Mouse (Mus musculus) embryonic facial prominence, embryonic 15.5 days (tissue): ENCODE results near the gene Tgfb1. TPM values are rescaled to one million over a fixed set of nuclear protein-coding genes. Genes with fewer than 3 reads are reported as not detected.

Experiments
- ATAC-seq: fragments of 200-750 bp; cut with Nextera tagmentation; 2 replicates; pipeline ENCODE4 v1.8.0; 2017; ENCODE audit warnings: low read depth, moderate TSS enrichment; ENCODE audit not compliant: insufficient number of reproducible peaks, low FRiP score, low TSS enrichment
- H3K27ac ChIP-seq: fragments of 300-500 bp; sonication (generic); replicated peaks from 2 replicates; pipeline ENCODE4 v1.5.1; 2015; ENCODE audit warnings: mild to moderate bottlenecking, inconsistent platforms
- H3K27me3 ChIP-seq: fragments of 300-500 bp; sonication (generic); 2 replicates; pipeline ENCODE4 v1.6.1; 2015; ENCODE audit warnings: inconsistent platforms
- H3K36me3 ChIP-seq: fragments of 300-500 bp; sonication (generic); 2 replicates; pipeline ENCODE4 v1.6.1; 2015; ENCODE audit warnings: mild to moderate bottlenecking, inconsistent platforms
- H3K4me1 ChIP-seq: fragments of 300-500 bp; sonication (generic); 2 replicates; pipeline ENCODE4 v1.6.1; 2015; ENCODE audit warnings: inconsistent platforms
- H3K4me2 ChIP-seq: fragments of 300-500 bp; sonication (generic); replicated peaks from 2 replicates; pipeline ENCODE4 v1.6.1; 2015; ENCODE audit warnings: mild to moderate bottlenecking, inconsistent platforms
- H3K4me3 ChIP-seq: fragments of 300-500 bp; sonication (generic); replicated peaks from 2 replicates; pipeline ENCODE4 v1.5.1; 2015; ENCODE audit warnings: mild to moderate bottlenecking, inconsistent platforms
- H3K9ac ChIP-seq: fragments of 300-500 bp; sonication (generic); 2 replicates; pipeline ENCODE4 v1.6.1; 2015; ENCODE audit warnings: inconsistent platforms
- H3K9me3 ChIP-seq: fragments of 300-500 bp; sonication (generic); replicated peaks from 2 replicates; pipeline ENCODE4 v1.6.1; 2016; ENCODE audit warnings: inconsistent platforms
- WGBS: fragments of 180-500 bp; shearing (Covaris S2); methylation state at CpG from one replicate; pipeline ENCODE4 v1.1.7; 2015; 5-methylcytosine and 5-hydroxymethylcytosine counted together
- polyA plus RNA-seq: library from polyadenylated mRNA; unstranded; fragments of >200 nt; fragmentation: Nextera tagmentation; extraction: Ambion mirVana; gene quantifications from 2 replicates; pipeline ENCODE4 v1.2.1, GENCODE M21; 2015

Tgfb1 gene
- polyA plus RNA-seq, 1 experiment from 2014 or later = 4.3 TPM

DNA sequence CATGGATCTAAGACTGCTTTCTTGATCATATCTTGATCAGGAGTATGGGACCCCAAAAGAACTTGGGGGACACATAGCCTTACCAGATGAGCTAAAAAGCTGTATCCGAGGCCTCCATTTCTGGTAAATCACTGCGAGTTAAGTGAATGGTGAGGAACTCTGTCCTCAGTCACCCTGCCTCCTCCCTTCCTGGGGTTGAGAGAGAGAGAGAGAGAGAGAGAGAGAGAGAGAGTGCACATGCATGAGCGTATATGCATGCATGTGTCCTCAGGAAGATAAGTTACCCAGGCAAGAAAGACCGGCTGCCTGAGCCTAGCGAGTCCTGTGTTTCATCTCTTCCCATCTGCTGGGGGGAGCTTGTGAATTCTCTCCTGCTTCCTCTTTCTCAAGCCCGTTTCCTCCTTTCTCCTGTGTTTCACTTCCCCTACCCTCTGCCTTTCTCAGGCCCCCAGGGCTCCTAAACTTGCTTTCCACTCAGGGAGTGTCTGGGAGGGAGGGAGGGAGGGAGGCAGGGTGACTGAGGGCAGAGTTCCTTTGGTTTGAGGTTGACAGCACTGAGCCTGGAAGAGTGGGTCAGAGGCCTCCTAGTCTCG, 19.9 kb downstream of the Tgfb1 start:
- 47% methylated on average over 7 of the region's 7 CpGs for WGBS
- peaks cover 6% of the 10 kb centered on the region; the same call in 1 of the 2 replicates for H3K27me3 ChIP-seq
- peaks cover 7% of the 10 kb centered on the region; the same call in 1 of the 2 replicates for H3K36me3 ChIP-seq
- no peak for ATAC-seq
- no peak overlapping the region for H3K4me2 ChIP-seq
- H3K27ac ChIP-seq = peak overlapping the region; percentile 68; the same call in 1 of the 2 replicates
- H3K4me3 ChIP-seq = no peak overlapping the region
- no peaks in the 10 kb centered on the region for H3K9me3 ChIP-seq
- peaks cover 43% of the 10 kb centered on the region for H3K4me1 ChIP-seq
- no peak overlapping the region for H3K9ac ChIP-seq

GRCm38 (mm10) chr7:25707581-25708292, 20.9 kb downstream of the Tgfb1 start:
- H3K27me3 ChIP-seq = peaks cover 6% of the 10 kb centered on the region; the same call in 1 of the 2 replicates
- peak; percentile 17 for ATAC-seq
- peaks cover 52% of the 10 kb centered on the region for H3K4me1 ChIP-seq
- H3K9ac ChIP-seq = no peak overlapping the region
- no peak overlapping the region for H3K4me3 ChIP-seq
- peaks cover 8% of the 10 kb centered on the region; the same call in 1 of the 2 replicates for H3K36me3 ChIP-seq
- H3K9me3 ChIP-seq = no peaks in the 10 kb centered on the region
- H3K27ac ChIP-seq = peak overlapping the region; percentile 68
- H3K4me2 ChIP-seq = no peak overlapping the region
- WGBS = 44% methylated on average over 15 of the region's 15 CpGs

- Histone ChIP-seq H3K4me1 (peaks cover 44% of the 10 kb centered on the region), H3K4me2 (peak overlapping the region; percentile 36; the same call in 1 of the 2 replicates), H3K4me3 (no peak overlapping the region), H3K27me3 (no peaks in the 10 kb centered on the region), H3K9ac (0 out of 2 replicates have a peak overlapping the region, but pooled peaks have one; percentile 4), H3K9me3 (no peaks in the 10 kb centered on the region), H3K27ac (peak overlapping the region; percentile 63; the same call in 1 of the 2 replicates), H3K36me3 (peaks cover 30% of the 10 kb centered on the region)
- 10% methylated on average over 12 of the region's 12 CpGs for WGBS
- ATAC-seq = peak; percentile 25; the same call in 1 of the 2 replicates
Observed at GRCm38 (mm10) chr7:25709961-25710360, 23.2 kb downstream of the Tgfb1 start.

DNA sequence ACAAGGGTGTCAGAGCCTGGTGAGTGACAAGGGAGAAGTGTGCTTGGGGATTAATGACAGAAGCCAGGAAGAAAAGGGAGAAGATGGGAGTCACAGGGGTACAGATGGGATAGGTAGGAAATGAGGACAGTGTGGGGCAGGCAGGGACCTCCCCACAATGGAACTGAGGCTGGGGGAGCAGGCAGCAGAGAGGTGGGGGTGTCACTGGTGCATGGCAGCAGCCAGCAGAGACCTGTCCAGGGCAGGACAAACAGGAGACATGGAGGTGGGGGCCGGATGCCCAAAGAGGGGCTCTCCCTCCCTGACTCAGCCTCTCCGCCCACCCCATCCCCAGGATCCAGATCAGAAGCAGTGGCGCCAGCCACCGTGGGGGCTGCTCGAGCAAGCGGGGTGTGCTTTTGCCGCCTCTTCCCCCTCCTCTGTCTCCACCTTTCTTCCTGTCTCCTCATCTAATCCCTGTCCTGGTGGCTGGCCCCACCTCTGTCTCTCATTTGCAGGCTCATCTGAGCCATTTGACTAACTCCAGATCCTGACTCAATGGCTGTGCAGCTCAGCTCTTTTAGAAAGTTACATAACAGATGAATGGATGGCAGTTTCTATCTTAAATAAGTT, 23.8 kb downstream of the Tgfb1 start:
- no peak for ATAC-seq

GRCm38 (mm10) chr7:25711165-25711564, 24.4 kb downstream of the Tgfb1 start:
- Histone ChIP-seq H3K9ac (no peak overlapping the region), H3K27ac (peak overlapping the region; percentile 63)
- 55% methylated on average over 5 of the region's 5 CpGs for WGBS

More for the DNA sequence above, 23.8 kb downstream of the Tgfb1 start:
- WGBS = 6% methylated on average over 6 of the region's 7 CpGs
- Histone ChIP-seq H3K4me1 (peaks cover 44% of the 10 kb centered on the region), H3K4me3 (no peak overlapping the region), H3K36me3 (peaks cover 37% of the 10 kb centered on the region), H3K27me3 (no peaks in the 10 kb centered on the region), H3K27ac (peak overlapping the region; percentile 63; the same call in 1 of the 2 replicates), H3K4me2 (peak overlapping the region; percentile 36), H3K9me3 (no peaks in the 10 kb centered on the region), H3K9ac (0 out of 2 replicates have a peak overlapping the region, but pooled peaks have one; percentile 4)

GRCm38 (mm10) chr7:25711731-25712197, 25.0 kb downstream of the Tgfb1 start:
- Histone ChIP-seq H3K9me3 (no peaks in the 10 kb centered on the region), H3K36me3 (peaks cover 47% of the 10 kb centered on the region), H3K4me1 (peaks cover 44% of the 10 kb centered on the region), H3K9ac (no peak overlapping the region), H3K4me2 (no peak overlapping the region), H3K4me3 (no peak overlapping the region), H3K27me3 (no peaks in the 10 kb centered on the region), H3K27ac (peak overlapping the region; percentile 69)
- 14% methylated on average over 7 of the region's 7 CpGs for WGBS
- peak; percentile 65 for ATAC-seq

More at GRCm38 (mm10) chr7:25711165-25711564, 24.4 kb downstream of the Tgfb1 start:
- H3K4me3 ChIP-seq = no peak overlapping the region
- ATAC-seq = no peak
- peaks cover 44% of the 10 kb centered on the region for H3K4me1 ChIP-seq
- H3K27me3 ChIP-seq = no peaks in the 10 kb centered on the region
- H3K9me3 ChIP-seq = no peaks in the 10 kb centered on the region
- peaks cover 42% of the 10 kb centered on the region for H3K36me3 ChIP-seq
- H3K4me2 ChIP-seq = no peak overlapping the region; the same call in 1 of the 2 replicates

GRCm38 (mm10) chr7:25712801-25713200, 26.0 kb downstream of the Tgfb1 start:
- 84% methylated on average over 9 of the region's 9 CpGs for WGBS
- Histone ChIP-seq H3K27me3 (no peaks in the 10 kb centered on the region), H3K9me3 (no peaks in the 10 kb centered on the region), H3K27ac (0 out of 2 replicates have a peak overlapping the region, but pooled peaks have one; percentile 69), H3K4me3 (no peak overlapping the region), H3K9ac (no peak overlapping the region), H3K36me3 (peaks cover 47% of the 10 kb centered on the region), H3K4me1 (peaks cover 44% of the 10 kb centered on the region), H3K4me2 (no peak overlapping the region)
- ATAC-seq = no peak

DNA sequence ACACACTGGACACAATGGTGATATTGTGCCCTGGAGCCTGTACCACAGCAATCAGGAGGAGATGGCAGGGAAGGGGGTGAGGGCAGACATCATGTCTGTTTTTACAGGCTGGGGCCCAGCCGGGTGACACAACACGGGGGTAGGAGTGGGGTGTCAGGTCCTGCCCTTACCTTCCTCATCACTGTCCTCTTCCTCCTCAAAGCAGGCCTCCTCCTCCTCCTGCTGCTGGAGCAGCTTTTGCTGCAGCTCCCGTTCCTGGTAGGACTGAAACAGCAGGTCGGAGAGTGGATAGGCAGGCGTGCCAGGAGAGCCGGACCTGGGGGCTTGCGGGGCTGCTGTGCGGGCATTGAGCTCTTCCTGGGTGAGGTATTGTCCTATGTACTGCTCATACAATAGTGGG, 27.8 kb downstream of the Tgfb1 start:
- no peak for ATAC-seq

DNA sequence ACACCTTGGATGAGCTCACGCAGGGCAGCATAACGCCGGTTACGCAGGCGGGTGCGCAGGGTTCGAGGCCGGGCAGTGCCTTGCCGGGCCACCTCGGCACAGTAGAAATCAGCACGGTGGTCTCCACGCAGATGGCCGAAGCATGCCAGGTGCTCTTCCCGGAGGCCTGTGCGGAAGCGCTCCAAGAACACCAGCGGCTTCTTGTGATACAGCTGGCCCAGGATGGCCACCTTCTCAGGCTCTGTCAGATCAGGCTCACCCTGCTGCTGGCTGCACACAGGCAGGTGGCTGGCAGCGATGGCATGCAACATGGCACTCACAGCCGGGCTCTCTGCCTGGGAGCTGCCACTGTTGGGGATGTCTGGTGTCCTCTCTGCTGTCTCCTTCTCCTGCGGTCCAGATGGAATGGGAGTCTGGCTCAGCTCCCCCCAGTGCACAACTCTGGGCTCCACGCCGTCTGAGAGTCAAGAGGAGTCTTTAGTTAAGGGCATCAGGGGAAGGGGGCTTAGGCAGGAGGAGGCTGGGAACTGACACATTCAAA, 29.0 kb downstream of the Tgfb1 start:
- Histone ChIP-seq H3K9me3 (no peaks in the 10 kb centered on the region), H3K36me3 (peaks cover 55% of the 10 kb centered on the region), H3K9ac (no peak overlapping the region), H3K4me3 (no peak overlapping the region), H3K4me1 (peaks cover 39% of the 10 kb centered on the region), H3K27me3 (no peaks in the 10 kb centered on the region), H3K27ac (no peak overlapping the region), H3K4me2 (no peak overlapping the region)
- WGBS = 96% methylated on average over 22 of the region's 22 CpGs
- ATAC-seq = no peak

More for the DNA sequence above, 27.8 kb downstream of the Tgfb1 start:
- H3K4me3 ChIP-seq = no peak overlapping the region
- no peak overlapping the region for H3K27ac ChIP-seq
- peaks cover 47% of the 10 kb centered on the region for H3K36me3 ChIP-seq
- no peaks in the 10 kb centered on the region for H3K27me3 ChIP-seq
- H3K4me2 ChIP-seq = no peak overlapping the region
- WGBS = 93% methylated on average over 8 of the region's 8 CpGs
- H3K4me1 ChIP-seq = peaks cover 47% of the 10 kb centered on the region
- no peak overlapping the region for H3K9ac ChIP-seq
- H3K9me3 ChIP-seq = no peaks in the 10 kb centered on the region

- ATAC-seq = no peak
Observed at GRCm38 (mm10) chr7:25717478-25717877, 30.7 kb downstream of the Tgfb1 start.

More at GRCm38 (mm10) chr7:25717478-25717877, 30.7 kb downstream of the Tgfb1 start:
- no peaks in the 10 kb centered on the region for H3K9me3 ChIP-seq
- peak overlapping the region; percentile 73 for H3K4me3 ChIP-seq
- peaks cover 63% of the 10 kb centered on the region for H3K36me3 ChIP-seq
- 88% methylated on average over 3 of the region's 3 CpGs for WGBS
- H3K27ac ChIP-seq = no peak overlapping the region
- H3K9ac ChIP-seq = no peak overlapping the region
- H3K27me3 ChIP-seq = no peaks in the 10 kb centered on the region
- peaks cover 22% of the 10 kb centered on the region for H3K4me1 ChIP-seq
- H3K4me2 ChIP-seq = peak overlapping the region; percentile 80
